Mouse (Mus musculus) Patski (cell line): ENCODE results near the gene Sel1l3. TPM values are rescaled to one million over a fixed set of nuclear protein-coding genes. Genes with fewer than 3 reads are reported as not detected.

Experiments used
- ATAC-seq: fragments of 100-300 bp; one replicate; pipeline ENCODE4 v1.8.0; 2021
- CTCF ChIA-PET: fragments of 350-600 bp; sonication (Branson Sonifier 250); formaldehyde crosslinking; loops from one replicate; lab custom pipeline; 2022; ENCODE audit warnings: inconsistent platforms; lab: Charles Lee
- POLR2A ChIA-PET: fragments of 350-600 bp; sonication (Branson Sonifier 250); formaldehyde crosslinking; loops from one replicate; lab custom pipeline; 2022; ENCODE audit warnings: antibody characterized with exemption, inconsistent platforms; lab: Charles Lee
- DNase-seq: peaks from one replicate; pipeline ENCODE4 v3.0.0-alpha.2; 2011; ENCODE audit warnings: low read depth, low spot score
- H3K27me3 ChIP-seq: fragments of 371-371 bp; one replicate; pipeline ENCODE4 v1.5.1; 2021
- CTCF ChIP-seq: fragments of 100-300 bp; IDR thresholded peaks from one replicate; pipeline ENCODE4 v1.5.1; 2021
- in situ Hi-C: fragments of 300-500 bp; cut with MboI; formaldehyde crosslinking; loops from 3 replicates; pipeline ENCODE4 v1.11.1; 2018; ENCODE audit warnings: low pct_unique_long_range_greater_than_20kb, mixed read lengths
- polyA plus RNA-seq: library from polyadenylated mRNA; unstranded; gene quantifications from one replicate; pipeline ENCODE4 v1.2.3, GENCODE M21; 2021

Sel1l3 gene
- polyA plus RNA-seq, 1 experiment from 2014 or later, result 8.1 TPM

DNA sequence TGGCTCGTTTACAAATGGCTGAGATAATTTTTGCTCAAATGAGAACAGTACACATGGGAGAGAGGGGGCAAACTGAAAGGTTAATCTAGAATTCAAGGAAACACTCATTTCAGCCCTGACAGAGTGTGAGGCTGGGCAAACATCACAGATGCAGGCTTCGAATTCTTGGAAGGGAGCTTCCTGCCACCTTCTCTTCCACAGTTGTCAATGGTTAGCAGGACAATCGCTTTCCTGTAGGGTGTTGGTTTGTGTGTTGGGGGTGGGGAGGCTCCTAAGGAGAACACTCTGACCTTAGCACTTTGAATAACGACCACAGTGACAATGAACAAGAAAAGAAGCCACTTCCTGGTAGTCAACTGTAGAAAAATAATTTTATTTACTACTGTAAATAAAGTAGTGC is 107.0 kb downstream of the Sel1l3 start:
- no peak for ATAC-seq
- in situ Hi-C loops, result loop anchor here (10.0 kb wide), 1 partner anchor 102 kb away; no protein-coding TSS in a partner anchor
- no peaks in the 10 kb centered on the region for H3K27me3 ChIP-seq
- ChIA-PET CTCF (interaction anchor here (1.0 to 11.3 kb wide), 4 partner anchors 9 to 64 kb away, joined by 3 to 61 read pairs (median 28); no protein-coding TSS in a partner anchor), POLR2A (interaction anchor here (0.6 kb wide), 1 partner anchor 15 kb away, joined by 3 read pairs; no protein-coding TSS in a partner anchor)
- DNase-seq, result no peak
- TF ChIP-seq CTCF, result no peak

DNA sequence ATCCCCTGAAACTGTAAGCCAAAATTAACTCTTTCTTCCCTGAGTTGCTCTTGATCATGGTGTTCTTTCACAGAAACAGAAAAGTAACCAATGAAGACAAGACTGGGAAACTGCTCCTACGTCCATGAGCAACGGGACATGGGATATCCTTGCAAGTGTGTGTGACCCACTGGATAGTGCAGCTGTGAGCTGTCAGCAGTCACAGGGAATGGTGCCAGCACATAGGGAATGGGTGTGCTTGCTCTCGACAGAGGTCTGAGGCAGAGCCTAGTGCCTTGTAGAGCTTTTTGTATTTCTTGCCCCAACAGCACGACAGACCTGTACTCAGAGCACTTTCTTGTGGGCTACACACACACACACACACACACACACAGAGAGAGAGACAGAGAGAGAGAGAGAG is 107.6 kb downstream of the Sel1l3 start:
- no peak for TF ChIP-seq CTCF
- DNase-seq (no peak), ATAC-seq (no peak)
- in situ Hi-C loops, result loop anchor here (10.0 kb wide), 1 partner anchor 101 kb away; no protein-coding TSS in a partner anchor
- H3K27me3 ChIP-seq, result no peaks in the 10 kb centered on the region
- ChIA-PET POLR2A (interaction anchor here (4.9 kb wide), 1 partner anchor 97 kb away, joined by 19 read pairs; no protein-coding TSS in a partner anchor), CTCF (interaction anchor here (0.7 to 11.3 kb wide), 5 partner anchors 10 to 116 kb away, joined by 3 to 61 read pairs (median 4); no protein-coding TSS in a partner anchor)

DNA sequence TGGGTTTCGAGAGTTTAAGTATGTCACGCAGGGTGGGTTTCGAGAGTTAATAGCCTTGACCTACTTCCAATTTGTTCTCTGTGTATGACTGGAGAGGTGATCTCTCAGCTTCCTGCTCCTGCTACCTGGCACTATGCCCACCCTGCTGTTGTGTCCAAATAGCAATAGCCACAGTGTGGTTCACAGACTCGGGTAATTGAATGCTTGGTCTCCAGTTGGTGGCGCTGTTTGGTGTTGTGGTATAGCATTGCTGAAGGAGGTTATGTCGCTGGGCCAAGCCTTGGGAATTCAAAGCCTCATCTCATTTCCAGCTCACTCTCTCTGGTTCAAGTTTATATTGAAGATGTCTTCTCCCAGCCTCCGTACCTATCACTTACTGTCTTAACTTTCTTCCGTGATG is 108.0 kb downstream of the Sel1l3 start:
- in situ Hi-C loops, result loop anchor here (10.0 kb wide), 1 partner anchor 101 kb away; no protein-coding TSS in a partner anchor
- POLR2A ChIA-PET, result interaction anchor here (0.9 to 4.9 kb wide), 4 partner anchors 15 to 222 kb away, joined by 3 to 19 read pairs (median 3); no protein-coding TSS in a partner anchor
- CTCF ChIA-PET, result interaction anchor here (0.7 to 11.3 kb wide), 9 partner anchors 10 to 239 kb away, joined by 3 to 61 read pairs (median 3); no protein-coding TSS in a partner anchor
- DNase-seq (no peak), ATAC-seq (no peak)
- no peaks in the 10 kb centered on the region for H3K27me3 ChIP-seq
- TF ChIP-seq CTCF, result peak; percentile 60

DNA sequence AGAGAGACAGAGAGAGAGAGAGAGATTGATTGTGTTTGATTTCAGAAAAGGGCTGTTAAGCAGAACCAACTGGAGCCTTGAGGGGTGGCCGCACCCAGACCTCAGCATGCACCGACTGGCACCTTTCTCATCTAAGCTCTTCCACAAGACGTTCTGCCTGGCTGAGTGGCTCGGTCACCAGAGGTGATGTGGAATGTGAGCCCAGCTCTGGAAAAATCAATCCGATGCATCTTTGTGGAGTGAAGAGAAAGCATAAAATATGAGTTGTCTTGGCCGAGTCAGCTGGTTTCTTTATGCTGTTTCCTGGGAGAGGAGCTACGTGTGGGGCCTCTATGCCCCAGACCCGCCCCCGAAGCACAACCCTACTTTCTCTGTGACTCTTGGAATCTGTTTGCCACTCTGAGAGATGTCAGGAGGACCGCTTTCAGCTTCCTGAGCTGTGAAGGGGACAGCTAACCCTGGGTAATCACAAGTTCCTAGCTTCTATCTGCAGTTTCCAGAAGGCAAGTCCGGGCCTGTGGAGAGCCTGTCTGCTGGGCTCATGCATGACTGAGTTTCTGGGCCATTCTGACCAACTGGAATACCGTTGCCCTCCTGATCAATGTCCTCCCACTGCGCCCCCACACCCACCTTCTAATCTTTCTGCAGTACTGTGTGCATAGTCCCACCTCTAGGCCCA is 109.4 kb downstream of the Sel1l3 start:
- ATAC-seq (peak; percentile 82), DNase-seq (peak; percentile 85)

DNA sequence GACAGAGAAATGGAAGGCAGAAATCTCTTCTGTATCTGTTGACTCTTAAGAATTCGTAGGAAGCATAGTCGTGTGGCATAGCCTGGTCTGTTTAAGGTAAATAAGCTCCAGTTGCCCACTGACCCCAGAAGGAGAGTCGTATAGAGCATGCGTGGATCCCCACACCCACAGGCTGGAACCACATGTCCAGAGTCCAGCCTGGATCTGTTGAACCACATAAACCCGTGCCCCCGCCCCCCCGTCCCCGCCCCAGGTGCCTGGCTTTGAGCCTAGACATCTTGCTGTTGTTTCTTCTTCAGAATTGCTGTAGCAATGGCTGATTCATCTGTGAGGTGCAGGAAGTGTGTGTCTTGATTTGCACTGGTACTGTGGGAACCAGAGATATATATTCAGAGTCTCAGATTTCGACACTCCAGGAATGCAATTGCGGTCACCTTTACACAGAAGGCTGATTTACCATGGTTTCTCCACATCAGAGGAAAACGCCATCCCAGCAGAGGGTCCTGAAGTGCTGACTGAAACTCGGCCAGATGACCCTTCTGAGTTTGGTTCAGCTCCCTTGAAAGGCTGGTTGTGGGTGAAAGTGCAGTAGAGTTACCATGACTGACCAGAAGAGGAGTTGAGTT is 111.8 kb downstream of the Sel1l3 start:
- H3K27me3 ChIP-seq, result no peaks in the 10 kb centered on the region
- in situ Hi-C loops, result loop anchor here (5.0 to 10.0 kb wide), 2 partner anchors 55 to 97 kb away; no protein-coding TSS in a partner anchor
- ChIA-PET CTCF (interaction anchor here (1.6 kb wide), 1 partner anchor 60 kb away, joined by 4 read pairs; no protein-coding TSS in a partner anchor), POLR2A (interaction anchor here (0.6 to 4.9 kb wide), 5 partner anchors 13 to 93 kb away, joined by 3 to 19 read pairs (median 3); no protein-coding TSS in a partner anchor)
- DNase-seq (peak; percentile 88), ATAC-seq (peak; percentile 63)
- TF ChIP-seq CTCF, result no peak

More for the DNA sequence above, 109.4 kb downstream of the Sel1l3 start:
- no peaks in the 10 kb centered on the region for H3K27me3 ChIP-seq
- ChIA-PET CTCF (interaction anchor here (0.9 to 11.3 kb wide), 8 partner anchors 9 to 226 kb away, joined by 3 to 61 read pairs (median 6); no protein-coding TSS in a partner anchor), POLR2A (interaction anchor here (0.7 to 4.9 kb wide), 5 partner anchors 59 to 166 kb away, joined by 3 to 19 read pairs (median 4); no protein-coding TSS in a partner anchor)
- in situ Hi-C loops, result loop anchor here (5.0 to 10.0 kb wide), 2 partner anchors 57 to 100 kb away; no protein-coding TSS in a partner anchor
- no peak for TF ChIP-seq CTCF

DNA sequence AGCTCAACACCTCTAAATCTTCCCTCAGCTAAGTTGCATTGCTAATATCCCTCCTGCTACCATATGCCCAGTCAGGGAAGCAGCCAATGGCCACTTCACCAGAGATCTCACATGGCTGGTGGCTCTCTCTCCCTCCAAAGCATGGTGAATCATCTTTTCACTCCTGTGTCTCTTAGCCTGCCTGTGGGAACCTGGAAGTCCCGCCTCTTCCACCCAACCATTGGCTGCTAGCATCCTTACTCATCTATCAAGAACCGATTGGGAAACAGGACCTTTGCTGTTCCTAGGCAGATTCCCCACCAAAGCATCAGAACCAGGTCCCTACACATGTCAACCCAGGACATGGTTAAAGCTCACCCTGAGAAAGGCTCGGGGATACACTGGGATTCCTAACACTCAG is 122.4 kb downstream of the Sel1l3 start:
- in situ Hi-C loops, result no loop called here

DNA sequence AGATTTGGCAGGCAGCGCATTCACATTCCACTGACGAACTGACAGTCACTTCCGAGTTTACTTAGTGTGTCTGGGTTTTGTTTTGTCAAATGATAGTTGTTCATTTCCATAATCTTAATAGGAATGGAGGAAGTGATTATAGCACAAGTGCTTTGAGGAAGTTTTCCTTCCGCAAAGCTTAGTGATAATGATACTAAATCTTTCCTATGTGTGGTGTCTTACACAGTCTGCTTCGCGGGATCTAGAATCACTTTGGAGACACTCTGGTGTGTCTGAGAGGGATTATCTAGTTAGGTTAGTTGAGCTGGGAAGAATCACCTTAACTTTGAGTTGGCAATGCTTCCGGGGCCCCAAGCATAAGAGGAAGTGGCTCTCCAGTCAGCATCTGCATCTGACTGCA is 126.3 kb downstream of the Sel1l3 start:
- ChIA-PET CTCF (interaction anchor here (1.4 to 1.8 kb wide), 2 partner anchors 18 to 51 kb away, joined by 4 to 5 read pairs; no protein-coding TSS in a partner anchor), POLR2A (no interaction called here)
- in situ Hi-C loops, result no loop called here
- no peak for ATAC-seq
- no peak for TF ChIP-seq CTCF
- no peaks in the 10 kb centered on the region for H3K27me3 ChIP-seq
- DNase-seq, result no peak

More for the DNA sequence above, 122.4 kb downstream of the Sel1l3 start:
- no peaks in the 10 kb centered on the region for H3K27me3 ChIP-seq
- ATAC-seq (no peak), DNase-seq (no peak)
- POLR2A ChIA-PET, result no interaction called here
- no peak for TF ChIP-seq CTCF
- CTCF ChIA-PET, result no interaction called here

DNA sequence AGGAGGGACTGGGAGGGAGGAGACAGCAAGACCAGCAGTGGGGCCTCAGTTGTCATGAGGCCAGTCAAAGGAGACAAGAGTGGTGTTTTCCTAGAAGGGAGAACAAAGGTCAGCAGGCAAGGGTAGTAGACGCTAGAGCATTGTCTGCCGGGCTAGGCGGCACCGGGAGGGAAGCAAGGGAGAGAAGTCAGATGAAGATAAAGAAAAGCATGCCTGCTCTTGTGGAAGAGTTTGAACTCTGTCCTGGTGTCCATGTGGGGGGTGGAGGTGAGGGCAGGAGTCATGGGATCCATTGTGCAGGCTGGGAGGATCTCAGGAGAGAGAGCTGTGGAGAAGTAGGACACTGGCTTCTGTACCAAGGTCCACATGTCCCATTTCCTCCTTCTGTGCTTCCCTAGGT is 135.3 kb downstream of the Sel1l3 start:
- ChIA-PET POLR2A (no interaction called here), CTCF (no interaction called here)
- ATAC-seq, result no peak
- in situ Hi-C loops, result no loop called here
- DNase-seq, result no peak
- no peak for TF ChIP-seq CTCF
- H3K27me3 ChIP-seq, result no peaks in the 10 kb centered on the region

DNA sequence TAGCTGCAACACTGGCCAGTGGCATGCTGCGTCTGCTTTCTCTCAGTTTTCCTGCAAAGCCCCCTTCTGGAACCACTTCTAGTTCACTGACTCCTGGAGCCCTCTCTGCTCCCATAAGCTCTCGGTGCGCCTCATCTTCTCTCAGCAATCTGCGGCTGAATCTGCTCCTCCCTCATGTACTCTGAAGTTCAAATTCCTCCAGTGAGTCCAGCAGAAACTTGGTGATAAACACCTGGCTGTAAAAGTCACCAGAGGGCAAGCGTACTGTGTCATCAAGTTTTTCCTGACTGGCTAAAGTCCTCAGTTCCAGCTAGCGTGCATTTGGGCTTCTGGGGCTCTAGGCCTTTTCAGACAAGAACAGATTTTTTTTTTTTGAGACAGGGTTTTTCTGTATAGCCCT is 139.2 kb downstream of the Sel1l3 start:
- ATAC-seq, result no peak
- H3K27me3 ChIP-seq, result no peaks in the 10 kb centered on the region
- ChIA-PET CTCF (interaction anchor here (0.9 to 1.6 kb wide), 2 partner anchors 12 to 30 kb away, joined by 3 read pairs; no protein-coding TSS in a partner anchor), POLR2A (interaction anchor here (0.8 to 1.3 kb wide), 2 partner anchors 13 to 16 kb away, joined by 3 to 4 read pairs; no protein-coding TSS in a partner anchor)
- no peak for TF ChIP-seq CTCF
- DNase-seq, result no peak
- in situ Hi-C loops, result no loop called here
